Comparison of ENCODE assay signal across 26 mouse cellular contexts in genomic region chr5:100125409-100126123, GRCm38 (mm10). TPM values are rescaled to one million over a fixed set of nuclear protein-coding genes. Genes with fewer than 3 reads are reported as not detected.
DNase-seq lines count a peak whose midpoint lies in the region; ATAC-seq lines count a peak whose summit lies in the region.
"Had no signal": no experiment of that assay in that cellular context is flagged by ENCODE, and none has a peak within 500 bp of the region (broad histone marks: within the 10 kb centered on the region; RNA-seq: fewer than 3 reads in every experiment).

No protein-coding gene starts in this region.

- ATAC-seq in kidney, embryonic 16.5 days (ENCODE audit: low FRiP score, low TSS enrichment): peak; percentile 57
- ATAC-seq in midbrain, embryonic 11.5 days (ENCODE audit: low FRiP score): peak; percentile 38; the same call in 1 of the 2 replicates
- ATAC-seq in midbrain, embryonic 13.5 days: no peak
- ATAC-seq: activated CD4-positive, CD25-positive, alpha-beta regulatory T cell, adult 4 months; forebrain, embryonic 15.5 days had no signal

- peaks cover 9% of the 10 kb centered on the region for H3K4me1 ChIP-seq in kidney, embryonic 16.5 days (ENCODE audit: insufficient read depth, low read length)
- H3K4me1 ChIP-seq in midbrain, embryonic 11.5 days (ENCODE audit: control insufficient read depth, insufficient read depth, low read length): peaks cover 5% of the 10 kb centered on the region
- H3K4me1 ChIP-seq in midbrain, embryonic 13.5 days (replicated peaks): peaks cover 12% of the 10 kb centered on the region

- no peak overlapping the region for H3K4me3 ChIP-seq in kidney, embryonic 16.5 days (ENCODE audit: low read length)
- no peak overlapping the region for H3K4me3 ChIP-seq in midbrain, embryonic 11.5 days (ENCODE audit: low read depth, low read length)
- no peak overlapping the region for H3K4me3 ChIP-seq in midbrain, embryonic 13.5 days (replicated peaks)
- H3K4me3 ChIP-seq: embryonic facial prominence, embryonic 10.5 days; embryonic facial prominence, embryonic 13.5 days; erythroblast, embryonic 14.5 days; forebrain, embryonic 12.5 days; forebrain, embryonic 15.5 days; heart, adult 2 months; heart, embryonic 10.5 days; heart, embryonic 13.5 days; hindbrain, embryonic 12.5 days; hindbrain, embryonic 15.5 days had no signal

- WGBS in kidney, embryonic 16.5 days: 34% methylated on average over 12 of the region's 12 CpGs
- 77% methylated on average over 12 of the region's 12 CpGs for WGBS in midbrain, embryonic 11.5 days
- 75% methylated on average over 12 of the region's 12 CpGs for WGBS in midbrain, embryonic 13.5 days

- no peaks in the 10 kb centered on the region for H3K9me3 ChIP-seq in kidney, embryonic 16.5 days (ENCODE audit: low read length)
- no peaks in the 10 kb centered on the region; the same call in 1 of the 2 replicates for H3K9me3 ChIP-seq in midbrain, embryonic 11.5 days (ENCODE audit: control insufficient read depth, low read length)
- no peaks in the 10 kb centered on the region for H3K9me3 ChIP-seq in midbrain, embryonic 13.5 days
- H3K9me3 ChIP-seq: embryonic facial prominence, embryonic 10.5 days; embryonic facial prominence, embryonic 13.5 days; forebrain, embryonic 12.5 days; forebrain, embryonic 15.5 days; heart, embryonic 10.5 days; heart, embryonic 13.5 days; hindbrain, embryonic 12.5 days; hindbrain, embryonic 15.5 days had no signal

- H3K9ac ChIP-seq in kidney, embryonic 16.5 days (replicated peaks; ENCODE audit: low read length): no peak overlapping the region
- no peak overlapping the region for H3K9ac ChIP-seq in midbrain, embryonic 11.5 days (ENCODE audit: low read length)
- H3K9ac ChIP-seq in midbrain, embryonic 13.5 days (replicated peaks): no peak overlapping the region
- H3K9ac ChIP-seq: embryonic facial prominence, embryonic 13.5 days; forebrain, embryonic 12.5 days; forebrain, embryonic 15.5 days; heart, embryonic 13.5 days; hindbrain, embryonic 12.5 days; hindbrain, embryonic 15.5 days had no signal

- H3K27ac ChIP-seq in kidney, embryonic 16.5 days (ENCODE audit: low read length): peak overlapping the region; percentile 62
- H3K27ac ChIP-seq in midbrain, embryonic 11.5 days (ENCODE audit: low read depth, low read length): peak overlapping the region; percentile 44; the same call in 1 of the 2 replicates
- no peak overlapping the region for H3K27ac ChIP-seq in midbrain, embryonic 13.5 days
- H3K27ac ChIP-seq: embryonic facial prominence, embryonic 10.5 days; embryonic facial prominence, embryonic 13.5 days; forebrain, embryonic 12.5 days; heart, adult 2 months; heart, embryonic 10.5 days; heart, embryonic 13.5 days; hindbrain, embryonic 12.5 days; hindbrain, embryonic 15.5 days had no signal

- no peaks in the 10 kb centered on the region for H3K27me3 ChIP-seq in kidney, embryonic 16.5 days (ENCODE audit: insufficient read depth, low read length)
- H3K27me3 ChIP-seq in midbrain, embryonic 11.5 days (ENCODE audit: control insufficient read depth, insufficient read depth, low read length): peaks cover 2% of the 10 kb centered on the region; the same call in 1 of the 2 replicates
- no peaks in the 10 kb centered on the region for H3K27me3 ChIP-seq in midbrain, embryonic 13.5 days
- H3K27me3 ChIP-seq: forebrain, embryonic 12.5 days; forebrain, embryonic 15.5 days; hindbrain, embryonic 15.5 days had no signal

- no peak overlapping the region for H3K4me2 ChIP-seq in kidney, embryonic 16.5 days (replicated peaks; ENCODE audit: low read depth, low read length)
- H3K4me2 ChIP-seq in midbrain, embryonic 11.5 days: no peak overlapping the region
- H3K4me2 ChIP-seq in midbrain, embryonic 13.5 days (replicated peaks): no peak overlapping the region
- H3K4me2 ChIP-seq: embryonic facial prominence, embryonic 13.5 days; forebrain, embryonic 12.5 days; forebrain, embryonic 15.5 days; heart, embryonic 13.5 days; hindbrain, embryonic 12.5 days; hindbrain, embryonic 15.5 days had no signal

- H3K36me3 ChIP-seq in kidney, embryonic 16.5 days (ENCODE audit: insufficient read depth, low read length): no peaks in the 10 kb centered on the region
- no peaks in the 10 kb centered on the region for H3K36me3 ChIP-seq in midbrain, embryonic 11.5 days (ENCODE audit: control insufficient read depth, insufficient read depth, low read length)
- no peaks in the 10 kb centered on the region for H3K36me3 ChIP-seq in midbrain, embryonic 13.5 days
- H3K36me3 ChIP-seq: embryonic facial prominence, embryonic 10.5 days; embryonic facial prominence, embryonic 13.5 days; forebrain, embryonic 12.5 days; forebrain, embryonic 15.5 days; heart, embryonic 10.5 days; heart, embryonic 13.5 days; hindbrain, embryonic 12.5 days; hindbrain, embryonic 15.5 days had no signal

- intact Hi-C loops in heart, postnatal 14 days (cut with DNase I): no loop called here

- peak; percentile 68 for DNase-seq in heart, adult 11 months
- no peak for DNase-seq in heart, postnatal 14 days
- DNase-seq in kidney, adult 11 months: no peak
- no peak for DNase-seq in midbrain, embryonic 11.5 days (ENCODE audit: low spot score, missing footprints)
- DNase-seq: adrenal gland, adult 8-10 months; adrenal gland, postnatal 25 days; cerebellum, adult 11-12 months; cerebellum, adult 8-10 months; cerebellum, postnatal 10 days; cerebellum, postnatal 36 days; embryo, embryonic 11 days; gastrocnemius, postnatal 25 days; heart, adult 2 months had no signal

RNA-seq across cellular contexts. Expression of gene Tmem150c, which starts 34.0 kb away (rescaled TPM):
- total RNA-seq in heart, postnatal 14 days (2021): 1 to 10 TPM; 5.1 to 5.6 TPM
- 18.0 and 20.6 TPM in 2 replicates for polyA plus RNA-seq in kidney, embryonic 16.5 days (2015; fragmentation: Nextera tagmentation; extraction: Ambion mirVana)
- polyA plus RNA-seq in midbrain, embryonic 11.5 days (2014; fragmentation: Nextera tagmentation; extraction: Ambion mirVana): 3.0 TPM in 2 replicates
- 17.7 and 22.1 TPM in 2 replicates for polyA plus RNA-seq in midbrain, embryonic 13.5 days (2015; fragmentation: Nextera tagmentation; extraction: Ambion mirVana)
- total RNA-seq: hematopoietic stem cell, adult 5-6 weeks had no signal
- polyA plus RNA-seq: activated CD4-positive, CD25-positive, alpha-beta regulatory T cell, adult 4 months; erythroblast, embryonic 14.5 days had no signal
